Mouse (Mus musculus): ENCODE measurements at regions not wholly inside any gene's neighbourhood (a gene's known extent, or its start where the extent isn't known, plus 50 kb on each side); places are given as distances from the start of the nearest gene placed in this dataset.

GRCm38 (mm10) chr4:83979088-83979487 lies 453.7 kb downstream of the Ccdc171 start:
- no peak for TF ChIP-seq CTCF (IDR thresholded peaks at IDR 0.05 in 2 of 3, conservative IDR thresholded peaks at IDR 0.05 in 1 of 3; ENCODE audit: control insufficient read depth in 1 of 3, insufficient read depth in 1 of 3, low read depth in 2 of 3, low read length in 3 of 3, poor library complexity in 1 of 3, severe bottlenecking in 1 of 3)
- no peak for TF ChIP-seq USF1 (IDR thresholded peaks at IDR 0.05; ENCODE audit: low read depth, low read length)
- TF ChIP-seq POLR2AphosphoS2 (IDR thresholded peaks at IDR 0.05; ENCODE audit: low read length): no peak
- TF ChIP-seq TCF12 (IDR thresholded peaks at IDR 0.05; ENCODE audit: low read depth, low read length): no peak

Measured in MEL (cell line).